Mouse (Mus musculus): ENCODE data around the gene Adgrf1. TPM values are rescaled to one million over a fixed set of nuclear protein-coding genes. Genes with fewer than 3 reads are reported as not detected.

Gene Adgrf1
- polyA plus RNA-seq, 1 experiment from 2014 or later: 0.19 TPM

DNA sequence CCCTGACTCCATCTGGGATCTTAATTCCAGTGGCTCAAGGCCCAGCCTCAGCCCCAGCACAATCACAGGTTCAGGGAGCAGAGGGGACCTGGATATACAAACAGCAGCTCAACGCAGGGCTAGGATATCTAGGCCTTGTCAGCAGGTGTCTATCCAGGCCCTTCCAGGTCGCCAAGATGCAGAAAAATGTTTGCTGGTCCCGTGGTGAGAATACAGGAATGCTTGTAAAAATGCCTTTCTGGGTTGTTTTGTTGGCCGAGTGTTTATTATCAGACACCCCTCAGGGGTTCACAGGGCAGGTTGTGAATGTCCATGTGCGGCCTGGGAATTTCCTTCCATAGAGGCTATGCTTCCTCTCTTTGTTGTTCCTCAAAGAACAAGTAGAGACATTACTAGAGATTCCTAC lies 98.0 kb downstream of the Adgrf1 start:
- 55% methylated on average over 5 of the region's 5 CpGs for WGBS
- H3K9ac ChIP-seq: no peak overlapping the region
- H3K4me3 ChIP-seq (replicated peaks): no peak overlapping the region
- ATAC-seq: no peak
- no peak overlapping the region for H3K4me2 ChIP-seq (replicated peaks)
- H3K9me3 ChIP-seq: no peaks in the 10 kb centered on the region
- no peaks in the 10 kb centered on the region for H3K4me1 ChIP-seq (replicated peaks)
- no peaks in the 10 kb centered on the region for H3K36me3 ChIP-seq
- no peaks in the 10 kb centered on the region for H3K27me3 ChIP-seq (replicated peaks)
- no peak overlapping the region for H3K27ac ChIP-seq

DNA sequence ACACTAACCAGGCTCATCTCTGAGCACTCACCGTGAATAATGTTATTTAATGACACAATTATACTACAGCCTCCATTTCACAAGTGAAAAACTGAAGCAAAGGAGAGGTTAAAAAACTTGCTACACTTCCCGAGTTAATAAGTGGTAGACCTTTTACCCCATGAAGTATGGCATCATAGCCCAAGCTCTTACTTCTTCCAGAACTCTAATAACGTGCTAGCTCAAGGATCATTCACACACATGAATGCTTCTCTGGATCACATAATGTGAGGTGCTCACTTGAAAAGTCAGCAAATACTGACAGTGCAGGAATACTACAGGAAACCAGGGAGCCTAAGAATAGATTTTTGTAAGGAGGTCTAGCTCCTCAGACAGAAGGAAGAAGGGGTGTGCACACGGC lies 102.5 kb downstream of the Adgrf1 start:
- Histone ChIP-seq H3K4me3 (replicated peaks) (no peak overlapping the region), H3K27ac (no peak overlapping the region), H3K4me2 (replicated peaks) (no peak overlapping the region), H3K9me3 (no peaks in the 10 kb centered on the region), H3K36me3 (no peaks in the 10 kb centered on the region), H3K4me1 (replicated peaks) (peaks cover 2% of the 10 kb centered on the region; the same call in 1 of the 2 replicates), H3K27me3 (replicated peaks) (no peaks in the 10 kb centered on the region), H3K9ac (no peak overlapping the region)
- 62% methylated on average over 4 of the region's 4 CpGs for WGBS
- ATAC-seq: no peak

DNA sequence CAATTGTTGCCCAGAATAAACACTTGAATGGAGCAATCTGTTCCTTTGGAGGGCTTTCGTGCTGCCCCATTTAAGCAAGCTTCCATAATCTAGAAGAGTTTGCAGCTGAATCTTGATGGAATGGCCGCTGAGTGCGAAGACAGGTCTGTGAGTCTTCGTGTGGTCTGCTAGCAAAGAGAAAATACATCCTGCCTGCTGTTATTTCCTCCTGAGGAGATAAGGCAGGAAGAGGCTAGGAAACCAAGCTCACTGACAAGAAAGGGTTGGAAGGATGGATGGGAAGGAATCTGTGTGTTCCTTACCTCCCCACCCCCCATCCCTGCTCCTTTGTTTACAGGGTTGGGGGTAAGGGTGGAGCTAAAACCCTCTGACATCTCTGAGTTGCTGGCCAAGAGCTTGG lies 103.9 kb downstream of the Adgrf1 start:
- no peaks in the 10 kb centered on the region for H3K27me3 ChIP-seq (replicated peaks)
- H3K36me3 ChIP-seq: no peaks in the 10 kb centered on the region
- H3K4me1 ChIP-seq (replicated peaks): peaks cover 2% of the 10 kb centered on the region; the same call in 1 of the 2 replicates
- H3K4me2 ChIP-seq (replicated peaks): no peak overlapping the region
- H3K4me3 ChIP-seq (replicated peaks): no peak overlapping the region
- H3K9ac ChIP-seq: no peak overlapping the region
- no peak for ATAC-seq
- H3K27ac ChIP-seq: no peak overlapping the region
- 37% methylated on average over 4 of the region's 4 CpGs for WGBS
- H3K9me3 ChIP-seq: no peaks in the 10 kb centered on the region

Other genes with a start within 250 kb of the Adgrf1 start
- 11.6 and 11.8 TPM in 2 replicates for gene Adgrf5, start 90.1 kb downstream of the Adgrf1 start, polyA plus RNA-seq (2015; fragmentation: Nextera tagmentation; extraction: Ambion mirVana)
- 33.1 and 34.9 TPM in 2 replicates for gene Mep1a, start 232.5 kb downstream of the Adgrf1 start, polyA plus RNA-seq (2015; fragmentation: Nextera tagmentation; extraction: Ambion mirVana)

Data from intestine, embryonic 15.5 days (tissue).